Mouse (Mus musculus) myocyte (in vitro differentiated cells): ENCODE measurements at regions not wholly inside any gene's neighbourhood (a gene's known extent, or its start where the extent isn't known, plus 50 kb on each side); places are given as distances from the start of the nearest gene placed in this dataset.
A peak's percentile ranks its signal among the peaks of the same experiment; 100 is the strongest.

Source experiments
- H3K27me3 ChIP-seq: one replicate; pipeline ENCODE4 v1.6.1; 2011; ENCODE audit not compliant: control insufficient read depth, insufficient read depth, insufficient read length
- H3K36me3 ChIP-seq: one replicate; pipeline ENCODE4 v1.6.1; 2011; ENCODE audit not compliant: control insufficient read depth, insufficient read depth
- H3K4me2 ChIP-seq: one replicate; pipeline ENCODE4 v1.6.1; 2011; ENCODE audit warnings: low read depth, control low read depth
- H3K4me3 ChIP-seq: one replicate; pipeline ENCODE4 v1.5.1; 2011; ENCODE audit warnings: mild to moderate bottlenecking, control low read depth, moderate library complexity
- H3K79me2 ChIP-seq: one replicate; pipeline ENCODE4 v1.6.1; 2011; ENCODE audit not compliant: control insufficient read depth, insufficient read depth
- H3ac ChIP-seq: one replicate; pipeline ENCODE4 v1.6.1; 2011; ENCODE audit not compliant: control insufficient read depth, insufficient read length
- CEBPB ChIP-seq: IDR thresholded peaks from 2 replicates; pipeline ENCODE4 v1.6.1; 2011; ENCODE audit warnings: mild to moderate bottlenecking, moderate library complexity; ENCODE audit not compliant: poor library complexity, insufficient read depth, severe bottlenecking
- E2F4 ChIP-seq: IDR thresholded peaks from one replicate; pipeline ENCODE4 v1.6.1; 2011; ENCODE audit warnings: mild to moderate bottlenecking, control low read depth, moderate library complexity; ENCODE audit not compliant: insufficient read depth
- MAX ChIP-seq: IDR thresholded peaks from one replicate; pipeline ENCODE4 v1.6.1; 2011; ENCODE audit warnings: low read depth, mild to moderate bottlenecking, control low read depth
- MYOD1 ChIP-seq, 3 experiments: IDR thresholded peaks; one replicate each; pipeline ENCODE4 v1.6.1; 2011; ENCODE audit warnings: control low read depth in 2 of 3, low read depth in 2 of 3, mild to moderate bottlenecking in 2 of 3, moderate library complexity in 1 of 3; ENCODE audit not compliant: insufficient read length in 2 of 3, control insufficient read depth in 1 of 3
- MYOG ChIP-seq, 3 experiments: IDR thresholded peaks; one replicate each; pipeline ENCODE4 v1.6.1; 2011; ENCODE audit warnings: control low read depth in 2 of 3, low read depth in 2 of 3, mild to moderate bottlenecking in 2 of 3; ENCODE audit not compliant: insufficient read length in 2 of 3, control insufficient read depth in 1 of 3, insufficient read depth in 1 of 3
- POLR2A ChIP-seq: IDR thresholded peaks from one replicate; pipeline ENCODE4 v1.6.1; 2011; ENCODE audit warnings: low read depth, mild to moderate bottlenecking, control low read depth, moderate library complexity; ENCODE audit not compliant: insufficient read length
- POLR2AphosphoS2 ChIP-seq: IDR thresholded peaks from one replicate; pipeline ENCODE4 v1.6.1; 2011; ENCODE audit warnings: low read depth, control low read depth; ENCODE audit not compliant: insufficient read length
- REST ChIP-seq: IDR thresholded peaks from one replicate; pipeline ENCODE4 v1.6.1; 2011; ENCODE audit warnings: mild to moderate bottlenecking, control low read depth, moderate library complexity; ENCODE audit not compliant: insufficient read depth, insufficient read length
- SRF ChIP-seq: IDR thresholded peaks from one replicate; pipeline ENCODE4 v1.6.1; 2011; ENCODE audit warnings: low read depth; ENCODE audit not compliant: control insufficient read depth, insufficient read length
- TCF12 ChIP-seq: IDR thresholded peaks from one replicate; pipeline ENCODE4 v1.6.1; 2011; ENCODE audit warnings: mild to moderate bottlenecking, control low read depth; ENCODE audit not compliant: poor library complexity, insufficient read depth, severe bottlenecking
- TCF3 ChIP-seq: IDR thresholded peaks from one replicate; pipeline ENCODE4 v1.6.1; 2011; ENCODE audit warnings: low read depth, control low read depth; ENCODE audit not compliant: insufficient read length
- USF1 ChIP-seq: IDR thresholded peaks from one replicate; pipeline ENCODE4 v1.6.1; 2011; ENCODE audit warnings: low read depth, mild to moderate bottlenecking, control low read depth, moderate library complexity

- Histone ChIP-seq H3K36me3 (no peaks in the 10 kb centered on the region), H3ac (no peak overlapping the region), H3K27me3 (no peaks in the 10 kb centered on the region), H3K79me2 (no peaks in the 10 kb centered on the region), H3K4me2 (no peak overlapping the region), H3K4me3 (no peak overlapping the region)
- TF ChIP-seq MAX (no peak), MYOD1 (IDR thresholded peaks at IDR 0.05; ENCODE audit: control insufficient read depth in 1 of 3, insufficient read length in 2 of 3, low read depth in 2 of 3) (peak in 2 of 3 experiments; percentile 46 to 71)
These were observed 248.1 kb downstream of the Enc1 start for GRCm38 (mm10) chr13:97489029-97489428.

- Histone ChIP-seq H3K79me2 (no peaks in the 10 kb centered on the region), H3K4me2 (no peak overlapping the region), H3K27me3 (no peaks in the 10 kb centered on the region), H3K4me3 (no peak overlapping the region), H3ac (no peak overlapping the region), H3K36me3 (no peaks in the 10 kb centered on the region)
- no peak for TF ChIP-seq POLR2A
- TF ChIP-seq REST, result no peak
- no peak for TF ChIP-seq TCF12
- TF ChIP-seq MYOG (IDR thresholded peaks at IDR 0.05; ENCODE audit: control insufficient read depth in 1 of 3, insufficient read depth in 1 of 3, insufficient read length in 2 of 3, low read depth in 2 of 3), result no peak
- TF ChIP-seq MYOD1 (IDR thresholded peaks at IDR 0.05; ENCODE audit: control insufficient read depth in 1 of 3, insufficient read length in 2 of 3, low read depth in 2 of 3), result no peak
- TF ChIP-seq SRF, result no peak
- no peak for TF ChIP-seq CEBPB
- TF ChIP-seq MAX, result no peak
- no peak for TF ChIP-seq E2F4
- TF ChIP-seq POLR2AphosphoS2, result no peak
- no peak for TF ChIP-seq USF1
These were observed 247.6 kb downstream of the Enc1 start for GRCm38 (mm10) chr13:97488518-97488917.

- no peaks in the 10 kb centered on the region for H3K27me3 ChIP-seq
- TF ChIP-seq MYOG (IDR thresholded peaks at IDR 0.05; ENCODE audit: control insufficient read depth in 1 of 3, insufficient read depth in 1 of 3, insufficient read length in 2 of 3, low read depth in 2 of 3), result no peak
- TF ChIP-seq CEBPB, result no peak
- TF ChIP-seq POLR2AphosphoS2, result no peak
- no peak for TF ChIP-seq TCF12
- TF ChIP-seq E2F4, result no peak
- TF ChIP-seq REST, result no peak
- TF ChIP-seq SRF, result no peak
- no peak for TF ChIP-seq POLR2A
- TF ChIP-seq MYOD1 (IDR thresholded peaks at IDR 0.05; ENCODE audit: control insufficient read depth in 1 of 3, insufficient read length in 2 of 3, low read depth in 2 of 3), result no peak
- TF ChIP-seq USF1, result no peak
- TF ChIP-seq MAX, result no peak
- TF ChIP-seq TCF3, result no peak
- no peaks in the 10 kb centered on the region for H3K36me3 ChIP-seq
- no peak overlapping the region for H3K4me3 ChIP-seq
- no peaks in the 10 kb centered on the region for H3K79me2 ChIP-seq
- no peak overlapping the region for H3ac ChIP-seq
- H3K4me2 ChIP-seq, result no peak overlapping the region
These were observed 247.0 kb downstream of the Enc1 start for GRCm38 (mm10) chr13:97487746-97488473.

- no peak overlapping the region for H3K4me3 ChIP-seq
- no peaks in the 10 kb centered on the region for H3K36me3 ChIP-seq
- TF ChIP-seq MYOD1 (IDR thresholded peaks at IDR 0.05; ENCODE audit: control insufficient read depth in 1 of 3, insufficient read length in 2 of 3, low read depth in 2 of 3), result no peak
- TF ChIP-seq TCF12, result no peak
- no peak for TF ChIP-seq REST
These were observed 245.6 kb downstream of the Enc1 start for GRCm38 (mm10) chr13:97486490-97486889.

GRCm38 (mm10) chr13:97485886-97486285 is 245.0 kb downstream of the Enc1 start:
- Histone ChIP-seq H3K36me3 (no peaks in the 10 kb centered on the region), H3K4me2 (peak overlapping the region; percentile 2), H3K27me3 (no peaks in the 10 kb centered on the region), H3K4me3 (no peak overlapping the region), H3ac (no peak overlapping the region), H3K79me2 (no peaks in the 10 kb centered on the region)
- no peak for TF ChIP-seq CEBPB
- TF ChIP-seq E2F4, result no peak
- no peak for TF ChIP-seq SRF
- no peak for TF ChIP-seq USF1
- no peak for TF ChIP-seq MYOD1 (IDR thresholded peaks at IDR 0.05; ENCODE audit: control insufficient read depth in 1 of 3, insufficient read length in 2 of 3, low read depth in 2 of 3)
- no peak for TF ChIP-seq MYOG (IDR thresholded peaks at IDR 0.05; ENCODE audit: control insufficient read depth in 1 of 3, insufficient read depth in 1 of 3, insufficient read length in 2 of 3, low read depth in 2 of 3)
- TF ChIP-seq POLR2AphosphoS2, result no peak
- TF ChIP-seq TCF12, result no peak

More at GRCm38 (mm10) chr13:97486490-97486889, 245.6 kb downstream of the Enc1 start:
- Histone ChIP-seq H3K79me2 (no peaks in the 10 kb centered on the region), H3ac (no peak overlapping the region), H3K27me3 (no peaks in the 10 kb centered on the region), H3K4me2 (no peak overlapping the region)
